Mouse (Mus musculus) CD4-positive, CD25-positive, alpha-beta regulatory T cell, adult 4 months (primary cell): ENCODE data around the gene Mymk. TPM values are rescaled to one million over a fixed set of nuclear protein-coding genes. Genes with fewer than 3 reads are reported as not detected.

Source experiments
- ATAC-seq: one replicate; pipeline ENCODE4 v1.8.0; 2017
- polyA plus RNA-seq, 2 experiments: library from polyadenylated mRNA; unstranded; fragments of 100-300 nt; shearing (Covaris generic); gene quantifications; one replicate each; pipeline ENCODE4 v1.2.1; 2017

Gene Mymk
- polyA plus RNA-seq, 2 experiments from 2014 or later = not detected

- ATAC-seq = no peak
These were observed 43.5 kb downstream of the Mymk start for GRCm38 (mm10) chr2:27028437-27029015.

- peak; percentile 100 for ATAC-seq
These were observed 44.2 kb downstream of the Mymk start, which contains the start of gene Slc2a6 for GRCm38 (mm10) chr2:27027618-27028436. Slc2a6 (minus strand) TSS chr2:27027998.

- no peak for ATAC-seq
These were observed 44.9 kb downstream of the Mymk start for GRCm38 (mm10) chr2:27026857-27027617.

GRCm38 (mm10) chr2:27026332-27026731, 45.6 kb downstream of the Mymk start:
- no peak for ATAC-seq

GRCm38 (mm10) chr2:27025545-27025944, 46.4 kb downstream of the Mymk start:
- no peak for ATAC-seq

- no peak for ATAC-seq
These were observed 47.8 kb downstream of the Mymk start for GRCm38 (mm10) chr2:27024136-27024535.

- ATAC-seq = no peak
These were observed 49.4 kb downstream of the Mymk start for GRCm38 (mm10) chr2:27022612-27023011.

- ATAC-seq = no peak
These were observed 50.9 kb downstream of the Mymk start for GRCm38 (mm10) chr2:27021103-27021502.

- no peak for ATAC-seq
These were observed 52.4 kb downstream of the Mymk start for GRCm38 (mm10) chr2:27019530-27019929.

- peak; percentile 57 for ATAC-seq
These were observed 54.2 kb downstream of the Mymk start for GRCm38 (mm10) chr2:27017802-27018201.

Other genes with a start within 250 kb of the Mymk start
- not detected for gene Abo, start 207.2 kb downstream of the Mymk start, polyA plus RNA-seq
- gene Surf6, start 169.3 kb downstream of the Mymk start, polyA plus RNA-seq = 10 to 100 TPM; 27.3 to 56.2 TPM
- 10 to 100 TPM; 10.6 to 19.6 TPM for gene Med22, start 161.5 kb downstream of the Mymk start, polyA plus RNA-seq
- 1,000 to 10,000 TPM in 1 of 2 experiments, 100 to 1,000 TPM in 1; 646 to 1,008 TPM for gene Rpl7a, start 161.4 kb downstream of the Mymk start, polyA plus RNA-seq
- gene Surf2, start 155.8 kb downstream of the Mymk start, polyA plus RNA-seq = 10 to 100 TPM; 51.4 to 64.4 TPM
- gene Surf1, start 155.6 kb downstream of the Mymk start, polyA plus RNA-seq = 100 to 1,000 TPM; 100 to 116 TPM
- 100 to 1,000 TPM in 1 of 2 experiments, 10 to 100 TPM in 1; 83.0 to 121 TPM for gene Surf4, start 138.3 kb downstream of the Mymk start, polyA plus RNA-seq
- gene Stkld1, start 138.1 kb downstream of the Mymk start, polyA plus RNA-seq = under 1 TPM in 1 of 2 experiments, not detected in 1; 0.42 TPM
- 10 to 100 TPM; 55.5 to 76.3 TPM for gene Rexo4, start 107.8 kb downstream of the Mymk start, polyA plus RNA-seq
- not detected for gene Adamts13, start 98.8 kb downstream of the Mymk start, polyA plus RNA-seq
- gene Cacfd1, start 62.3 kb downstream of the Mymk start, polyA plus RNA-seq = 10 to 100 TPM; 18.6 to 18.9 TPM
- gene Slc2a6, start 44.2 kb downstream of the Mymk start, polyA plus RNA-seq = 1 to 10 TPM; 2.4 to 5.6 TPM
- gene Adamtsl2, start 7.2 kb upstream of the Mymk start, polyA plus RNA-seq = under 1 TPM in 1 of 2 experiments, not detected in 1; 0.31 TPM
- gene Fam163b, start 70.3 kb upstream of the Mymk start, polyA plus RNA-seq = not detected
- not detected for gene Dbh, start 93.1 kb upstream of the Mymk start, polyA plus RNA-seq
- 1 to 10 TPM; 4.9 to 9.7 TPM for gene Sardh, start 176.2 kb upstream of the Mymk start, polyA plus RNA-seq